Mouse (Mus musculus) hindbrain, embryonic 16.5 days (tissue): ENCODE data around the gene Adamts2. TPM values are rescaled to one million over a fixed set of nuclear protein-coding genes. Genes with fewer than 3 reads are reported as not detected.

Experiments used
- ATAC-seq: fragments of 200-750 bp; cut with Nextera tagmentation; 2 replicates; pipeline ENCODE4 v1.8.0; 2017; ENCODE audit warnings: moderate TSS enrichment, moderate library complexity
- H3K27ac ChIP-seq: fragments of 300-500 bp; sonication (generic); 2 replicates; pipeline ENCODE4 v1.5.1; 2014; ENCODE audit warnings: low read depth, mild to moderate bottlenecking, control low read depth, low read length, moderate library complexity
- H3K27me3 ChIP-seq: fragments of 300-500 bp; sonication (generic); replicated peaks from 2 replicates; pipeline ENCODE4 v1.6.1; 2014; ENCODE audit warnings: low read length; ENCODE audit not compliant: control insufficient read depth, insufficient read depth
- H3K36me3 ChIP-seq: fragments of 300-500 bp; sonication (generic); 2 replicates; pipeline ENCODE4 v1.6.1; 2014; ENCODE audit warnings: mild to moderate bottlenecking, low read length, moderate library complexity, mixed read lengths; ENCODE audit not compliant: control insufficient read depth, insufficient read depth
- H3K4me1 ChIP-seq: fragments of 300-500 bp; sonication (generic); 2 replicates; pipeline ENCODE4 v1.6.1; 2014; ENCODE audit warnings: low read depth, low read length; ENCODE audit not compliant: control insufficient read depth, insufficient read depth
- H3K4me2 ChIP-seq: fragments of 300-500 bp; sonication (generic); 2 replicates; pipeline ENCODE4 v1.6.1; 2014; ENCODE audit warnings: mild to moderate bottlenecking, low read length, control low read depth, moderate library complexity
- H3K4me3 ChIP-seq: fragments of 300-500 bp; sonication (generic); 2 replicates; pipeline ENCODE4 v1.5.1; 2014; ENCODE audit warnings: mild to moderate bottlenecking, low read length, control low read depth, moderate library complexity
- H3K9ac ChIP-seq: fragments of 300-500 bp; sonication (generic); 2 replicates; pipeline ENCODE4 v1.6.1; 2014; ENCODE audit warnings: low read depth, mild to moderate bottlenecking, control low read depth, low read length, moderate library complexity
- H3K9me3 ChIP-seq: fragments of 300-500 bp; sonication (generic); 2 replicates; pipeline ENCODE4 v1.6.1; 2014; ENCODE audit warnings: mild to moderate bottlenecking, low read length, moderate library complexity; ENCODE audit not compliant: control insufficient read depth
- WGBS: fragments of 180-500 bp; shearing (Covaris S2); extraction: QIAGEN DNeasy Blood & Tissue Kit; methylation state at CpG from one replicate; pipeline ENCODE4 v1.1.7; 2014; 5-methylcytosine and 5-hydroxymethylcytosine counted together
- polyA plus RNA-seq: library from polyadenylated mRNA; unstranded; fragments of >200 nt; fragmentation: Nextera tagmentation; extraction: Ambion mirVana; gene quantifications from 2 replicates; pipeline ENCODE4 v1.2.1, GENCODE M21; 2015

Adamts2 gene
- polyA plus RNA-seq, 1 experiment from 2014 or later: 4.7 TPM

DNA sequence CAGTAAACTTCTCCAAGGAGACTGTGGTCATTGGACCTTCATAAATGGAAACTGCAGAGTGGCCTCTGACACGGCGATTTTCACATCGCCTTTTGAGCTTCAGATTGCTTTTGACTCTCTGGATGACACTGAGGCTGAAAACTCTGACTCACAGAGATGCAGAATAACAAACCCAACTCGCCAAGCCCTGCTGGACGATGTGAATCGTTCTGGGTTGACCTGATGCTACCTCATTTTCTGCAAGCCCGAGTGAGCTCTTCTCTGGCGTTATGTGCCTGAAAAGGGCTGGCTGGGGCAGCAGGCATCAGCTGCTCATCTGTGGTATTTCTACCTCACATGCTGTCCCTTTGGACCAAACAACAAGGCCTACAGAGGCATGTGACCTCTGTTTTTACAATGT lies 98.6 kb downstream of the Adamts2 start:
- no peak for ATAC-seq
- Histone ChIP-seq H3K9ac (no peak overlapping the region), H3K4me1 (no peaks in the 10 kb centered on the region), H3K4me3 (no peak overlapping the region), H3K4me2 (no peak overlapping the region), H3K9me3 (no peaks in the 10 kb centered on the region), H3K27me3 (no peaks in the 10 kb centered on the region), H3K27ac (no peak overlapping the region), H3K36me3 (no peaks in the 10 kb centered on the region)
- WGBS: 85% methylated on average over 8 of the region's 8 CpGs

DNA sequence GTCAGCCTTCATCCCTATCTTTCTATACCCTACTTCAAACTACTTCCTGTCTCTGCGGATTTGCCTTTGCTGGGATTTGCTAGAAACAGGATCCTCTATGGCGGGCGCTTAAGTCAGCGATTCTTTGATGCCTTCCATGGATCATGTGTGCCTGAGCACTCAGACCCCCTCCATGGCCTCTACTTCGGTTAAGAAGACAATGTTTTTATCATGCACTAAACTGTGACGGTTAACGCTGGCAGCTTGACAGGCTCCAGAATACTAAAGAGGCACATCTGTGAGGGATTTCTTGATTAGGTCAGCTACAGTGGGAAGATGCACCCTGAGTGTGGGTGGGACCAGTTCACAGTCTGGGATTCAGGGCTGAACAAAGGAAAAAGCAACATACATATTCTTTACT lies 101.5 kb downstream of the Adamts2 start:
- no peak overlapping the region for H3K9ac ChIP-seq
- H3K27me3 ChIP-seq: no peaks in the 10 kb centered on the region
- no peaks in the 10 kb centered on the region for H3K9me3 ChIP-seq
- no peak overlapping the region for H3K4me2 ChIP-seq
- H3K36me3 ChIP-seq: no peaks in the 10 kb centered on the region
- H3K4me3 ChIP-seq: no peak overlapping the region
- H3K27ac ChIP-seq: no peak overlapping the region
- no peaks in the 10 kb centered on the region for H3K4me1 ChIP-seq
- no peak for ATAC-seq
- 66% methylated on average over 7 of the region's 7 CpGs for WGBS

DNA sequence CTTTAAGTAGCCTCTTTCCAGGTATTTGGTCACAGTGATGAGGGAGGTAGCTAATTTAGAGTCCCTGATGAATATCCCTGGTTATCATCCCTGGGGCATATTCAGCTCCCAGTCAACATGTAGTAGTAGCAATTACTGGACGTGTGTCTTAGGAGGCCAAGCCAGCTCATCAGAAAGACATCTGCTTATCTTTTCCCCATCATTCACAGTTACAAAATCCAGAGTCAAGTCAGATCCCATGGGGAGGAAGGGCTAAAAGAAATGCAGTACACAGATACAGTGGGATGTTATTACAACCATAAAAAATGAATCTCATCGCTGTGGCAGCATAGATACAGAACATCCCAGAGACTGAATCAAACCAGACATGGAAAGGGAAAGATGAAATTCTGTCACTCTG lies 102.6 kb downstream of the Adamts2 start:
- Histone ChIP-seq H3K4me2 (no peak overlapping the region), H3K9me3 (no peaks in the 10 kb centered on the region), H3K36me3 (no peaks in the 10 kb centered on the region), H3K4me1 (no peaks in the 10 kb centered on the region), H3K27ac (no peak overlapping the region), H3K9ac (no peak overlapping the region), H3K27me3 (no peaks in the 10 kb centered on the region), H3K4me3 (no peak overlapping the region)
- WGBS: 74% methylated on average over 2 of the region's 2 CpGs
- no peak for ATAC-seq

DNA sequence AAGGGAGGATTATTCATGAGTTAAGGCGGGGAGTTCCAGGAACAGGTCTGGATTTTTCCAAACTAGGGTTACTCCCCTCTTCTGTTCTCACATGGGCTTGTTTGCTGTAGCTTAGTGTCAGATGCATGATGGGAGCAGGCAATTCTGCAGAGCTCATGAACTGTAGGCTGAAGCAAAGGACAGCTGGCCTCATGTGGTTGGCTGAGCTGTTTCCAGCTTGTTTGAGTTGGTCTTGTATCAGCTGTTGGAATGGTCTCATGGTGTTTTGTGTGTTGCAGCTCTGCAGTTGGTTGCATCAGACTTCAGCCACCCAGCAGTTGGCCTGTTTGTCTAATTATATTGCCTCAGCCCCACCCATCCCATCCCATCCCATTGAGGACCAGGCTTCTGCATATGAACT lies 105.4 kb downstream of the Adamts2 start:
- Histone ChIP-seq H3K27me3 (no peaks in the 10 kb centered on the region), H3K4me1 (no peaks in the 10 kb centered on the region), H3K9ac (no peak overlapping the region), H3K9me3 (no peaks in the 10 kb centered on the region), H3K4me3 (no peak overlapping the region), H3K27ac (no peak overlapping the region), H3K4me2 (no peak overlapping the region), H3K36me3 (no peaks in the 10 kb centered on the region)
- ATAC-seq: no peak
- WGBS: 93% methylated on average over 1 of the region's 1 CpGs

DNA sequence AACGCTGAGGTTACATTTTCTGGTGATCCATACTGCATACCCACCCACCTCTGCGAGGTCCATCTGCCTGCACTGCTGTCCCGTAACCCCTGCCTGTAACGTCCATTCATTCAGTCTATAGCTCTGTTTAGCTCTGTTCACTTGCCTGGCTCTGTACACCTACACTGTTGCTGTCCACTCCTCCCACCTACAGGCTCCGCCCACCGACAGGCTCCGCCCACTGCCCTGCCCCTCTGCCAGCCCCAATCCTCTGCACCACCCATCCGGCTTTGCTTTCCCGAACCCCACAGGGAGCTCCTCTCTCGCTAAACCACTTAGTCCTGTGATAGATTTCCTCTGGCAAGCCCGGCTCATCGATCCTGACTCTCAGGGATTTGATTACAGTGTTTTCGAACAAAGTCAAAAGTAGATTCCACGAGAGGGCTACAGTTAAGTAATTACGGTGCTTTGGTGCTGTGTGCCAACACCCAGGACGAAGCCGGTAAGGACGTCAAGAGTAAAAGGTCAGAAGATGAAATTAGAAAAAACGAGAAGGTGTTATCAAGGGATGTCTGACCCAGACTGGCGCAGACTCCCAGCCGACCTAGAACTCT lies 111.8 kb downstream of the Adamts2 start:
- peak; percentile 43; the same call in 1 of the 2 replicates for ATAC-seq
- 42% methylated on average over 21 of the region's 21 CpGs for WGBS
- H3K9ac ChIP-seq: no peak overlapping the region

DNA sequence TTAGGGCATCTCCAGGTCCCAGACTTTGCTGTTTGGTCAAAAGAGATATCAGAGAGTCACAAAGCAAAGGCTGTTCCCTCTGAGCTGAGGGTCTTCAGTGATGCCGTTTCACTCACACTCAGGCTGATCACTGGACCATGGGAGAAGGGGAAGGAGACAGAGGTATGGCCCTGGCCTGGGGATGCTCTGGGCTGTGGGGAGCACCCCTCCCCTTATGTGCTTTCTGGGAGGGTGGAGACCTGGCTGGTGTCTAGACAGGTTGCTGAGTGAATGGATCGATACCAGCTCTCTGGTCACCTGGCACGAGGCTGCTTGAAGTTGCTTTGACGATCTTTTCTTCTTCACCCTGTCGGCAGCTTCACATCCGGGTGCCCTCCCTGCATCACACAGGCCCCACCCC lies 113.2 kb downstream of the Adamts2 start:
- Histone ChIP-seq H3K9ac (no peak overlapping the region), H3K36me3 (no peaks in the 10 kb centered on the region), H3K4me2 (no peak overlapping the region), H3K27me3 (no peaks in the 10 kb centered on the region), H3K4me1 (peaks cover 2% of the 10 kb centered on the region; the same call in 1 of the 2 replicates), H3K27ac (no peak overlapping the region), H3K4me3 (no peak overlapping the region), H3K9me3 (no peaks in the 10 kb centered on the region)
- WGBS: 49% methylated on average over 6 of the region's 6 CpGs
- no peak for ATAC-seq

More for the DNA sequence above, 111.8 kb downstream of the Adamts2 start:
- Histone ChIP-seq H3K4me1 (peaks cover 2% of the 10 kb centered on the region; the same call in 1 of the 2 replicates), H3K4me3 (no peak overlapping the region), H3K27me3 (no peaks in the 10 kb centered on the region), H3K36me3 (no peaks in the 10 kb centered on the region), H3K9me3 (no peaks in the 10 kb centered on the region), H3K4me2 (no peak overlapping the region), H3K27ac (no peak overlapping the region)

DNA sequence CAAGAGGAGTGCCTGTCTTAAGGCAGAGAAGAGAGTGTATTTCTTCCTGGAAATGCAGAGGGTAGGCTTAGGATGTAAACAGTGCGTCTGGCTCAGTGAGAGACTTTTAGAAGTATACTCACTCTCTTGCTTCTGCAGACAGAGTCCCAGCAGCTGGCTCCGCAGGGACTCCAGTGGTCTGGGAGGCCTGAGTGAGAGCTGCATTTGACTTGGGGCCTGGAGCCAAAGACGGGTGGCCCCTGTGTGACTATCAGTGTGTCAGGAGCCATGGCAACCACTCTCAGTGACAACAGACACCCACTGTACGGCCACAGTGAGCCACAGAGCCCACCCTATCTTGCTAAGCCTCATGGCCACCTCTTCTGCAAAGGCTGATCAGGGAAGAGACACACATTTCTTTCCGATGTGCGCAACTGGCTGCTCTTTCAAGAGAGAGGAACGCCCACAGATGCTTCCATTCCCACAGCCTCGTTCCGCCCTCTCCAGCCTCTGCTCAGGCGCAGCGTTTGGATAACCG lies 115.6 kb downstream of the Adamts2 start:
- no peak for ATAC-seq
- no peak overlapping the region for H3K4me2 ChIP-seq
- no peak overlapping the region for H3K9ac ChIP-seq
- no peak overlapping the region for H3K4me3 ChIP-seq
- no peaks in the 10 kb centered on the region for H3K9me3 ChIP-seq
- H3K27me3 ChIP-seq: no peaks in the 10 kb centered on the region
- peaks cover 6% of the 10 kb centered on the region for H3K4me1 ChIP-seq
- H3K36me3 ChIP-seq: no peaks in the 10 kb centered on the region
- no peak overlapping the region for H3K27ac ChIP-seq
- 60% methylated on average over 12 of the region's 12 CpGs for WGBS

DNA sequence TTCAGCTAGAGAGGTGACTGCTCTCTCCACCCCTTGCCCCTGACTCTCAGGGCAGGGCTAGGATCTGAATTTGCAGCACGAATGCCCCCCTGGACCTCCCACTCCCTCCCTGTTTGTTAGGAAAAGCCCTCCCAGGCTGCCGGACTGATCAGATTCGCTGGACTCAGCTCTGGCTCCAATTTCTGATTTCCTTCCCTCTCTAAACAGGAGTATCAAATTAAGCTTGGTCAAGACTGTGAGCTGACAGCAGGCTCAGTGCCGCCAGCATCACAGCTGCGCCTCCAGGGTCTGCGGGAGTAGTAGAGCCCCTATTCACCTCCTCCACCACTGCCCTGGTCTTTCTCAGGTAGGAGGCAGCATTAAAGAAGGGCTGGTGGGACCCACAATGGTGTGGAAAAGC lies 117.0 kb downstream of the Adamts2 start:
- Histone ChIP-seq H3K4me3 (no peak overlapping the region), H3K27me3 (no peaks in the 10 kb centered on the region), H3K9me3 (no peaks in the 10 kb centered on the region), H3K4me1 (peaks cover 6% of the 10 kb centered on the region), H3K4me2 (no peak overlapping the region), H3K27ac (no peak overlapping the region), H3K36me3 (no peaks in the 10 kb centered on the region), H3K9ac (no peak overlapping the region)
- 52% methylated on average over 6 of the region's 6 CpGs for WGBS
- no peak for ATAC-seq

DNA sequence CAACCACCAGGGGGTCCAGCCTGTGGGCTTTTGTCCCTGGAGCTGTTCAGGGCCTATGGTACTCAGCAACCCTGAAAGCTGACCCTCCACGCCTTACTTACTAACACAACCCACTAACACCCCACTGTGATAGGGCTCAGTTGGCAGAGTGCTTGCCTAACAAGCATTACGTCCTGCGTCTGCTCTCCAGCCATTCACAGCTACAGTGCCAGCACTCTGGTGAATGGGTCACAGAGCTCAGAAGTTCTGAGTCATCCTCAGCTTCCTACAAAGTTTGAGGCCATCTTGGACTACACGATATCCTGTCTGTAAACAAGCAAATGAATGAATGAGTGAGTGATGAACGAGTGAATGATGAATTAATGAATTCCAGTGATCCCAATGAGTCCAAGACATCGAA lies 118.5 kb downstream of the Adamts2 start:
- ATAC-seq: no peak
- H3K36me3 ChIP-seq: no peaks in the 10 kb centered on the region
- peaks cover 6% of the 10 kb centered on the region for H3K4me1 ChIP-seq
- no peaks in the 10 kb centered on the region for H3K27me3 ChIP-seq
- H3K9me3 ChIP-seq: no peaks in the 10 kb centered on the region
- no peak overlapping the region for H3K27ac ChIP-seq
- no peak overlapping the region for H3K4me2 ChIP-seq
- H3K4me3 ChIP-seq: no peak overlapping the region
- WGBS: 64% methylated on average over 6 of the region's 6 CpGs
- H3K9ac ChIP-seq: no peak overlapping the region
